ENCODE assay signal across 12 mouse cellular contexts in genomic region chr9:67851150-67851549, GRCm38 (mm10). TPM values are rescaled to one million over a fixed set of nuclear protein-coding genes. Genes with fewer than 3 reads are reported as not detected.
DNase-seq lines count a peak whose midpoint lies in the region; ATAC-seq and TF ChIP-seq lines count a peak whose summit lies in the region.
"Had no signal": no experiment of that assay in that cellular context is flagged by ENCODE, and none has a peak within 500 bp of the region (broad histone marks: within the 10 kb centered on the region; RNA-seq: fewer than 3 reads in every experiment).

No protein-coding gene starts in this region.

- DNase-seq in embryo, embryonic 10 days (ENCODE audit: low spot score), result peak; percentile 34
- DNase-seq in embryo, embryonic 9.5 days (ENCODE audit: extremely low spot score), result no peak
- DNase-seq in 3T3-L1 (ENCODE audit: low read depth, low spot score) (peak; percentile 33), R1 (ENCODE audit: low read depth, low spot score) (peak; percentile 86)
- DNase-seq in liver, postnatal 0 days, result peak; percentile 51
- no peak for DNase-seq in spleen, postnatal 4 days (ENCODE audit: low spot score in 2 of 2)
- no peak for DNase-seq in heart, adult 11 months
- DNase-seq in kidney, adult 11 months, result no peak

- H3K4me3 ChIP-seq in liver, postnatal 0 days (ENCODE audit: low read depth, low read length), result no peak overlapping the region
- H3K4me3 ChIP-seq: erythroblast, embryonic 14.5 days; hindbrain, embryonic 10.5 days; limb, embryonic 12.5 days; neural tube, embryonic 12.5 days had no signal

- no peak overlapping the region for H3K9ac ChIP-seq in liver, postnatal 0 days (replicated peaks)
- H3K9ac ChIP-seq: limb, embryonic 12.5 days; neural tube, embryonic 12.5 days had no signal

- WGBS in liver, postnatal 0 days (ENCODE audit: insufficient replicate concordance), result 74% methylated on average over 4 of the region's 4 CpGs

- TF ChIP-seq EP300 in liver, postnatal 0 days (IDR thresholded peaks at IDR 0.05; ENCODE audit: low read depth), result no peak

- peaks cover 18% of the 10 kb centered on the region for H3K36me3 ChIP-seq in liver, postnatal 0 days (replicated peaks; ENCODE audit: insufficient read depth, low read length)

- H3K9me3 ChIP-seq in liver, postnatal 0 days (ENCODE audit: low read length), result no peaks in the 10 kb centered on the region
- H3K9me3 ChIP-seq: hindbrain, embryonic 10.5 days; limb, embryonic 12.5 days; neural tube, embryonic 12.5 days had no signal

- no peaks in the 10 kb centered on the region for H3K27me3 ChIP-seq in liver, postnatal 0 days (ENCODE audit: insufficient read depth, low read length)
- H3K27me3 ChIP-seq: limb, embryonic 12.5 days; neural tube, embryonic 12.5 days had no signal

- TF ChIP-seq CTCF in liver, postnatal 0 days (IDR thresholded peaks at IDR 0.05; ENCODE audit: low read depth), result peak; percentile 61

- peak; percentile 45 for ATAC-seq in liver, postnatal 0 days

- H3K4me1 ChIP-seq in liver, postnatal 0 days (ENCODE audit: insufficient read depth), result peaks cover 19% of the 10 kb centered on the region
- H3K4me1 ChIP-seq: hindbrain, embryonic 10.5 days; neural tube, embryonic 12.5 days had no signal

- H3K4me2 ChIP-seq in liver, postnatal 0 days (ENCODE audit: low read depth, low read length), result no peak overlapping the region
- H3K4me2 ChIP-seq: limb, embryonic 12.5 days; neural tube, embryonic 12.5 days had no signal

- H3K27ac ChIP-seq in liver, postnatal 0 days (ENCODE audit: low read depth), result no peak overlapping the region
- H3K27ac ChIP-seq: hindbrain, embryonic 10.5 days; limb, embryonic 12.5 days; neural tube, embryonic 12.5 days had no signal

RNA-seq across cellular contexts. Expression of gene Vps13c, which starts 11.0 kb away (rescaled TPM):
- polyA plus RNA-seq in liver, postnatal 0 days (2015; fragmentation: Nextera tagmentation; extraction: Ambion mirVana), result 3.2 and 3.4 TPM in 2 replicates

RNA-seq across cellular contexts. Expression of gene C2cd4a, which starts 19.0 kb away (rescaled TPM):
- polyA plus RNA-seq in liver, postnatal 0 days (2015; fragmentation: Nextera tagmentation; extraction: Ambion mirVana), result 0.09 and 0.89 TPM in 2 replicates
- polyA plus RNA-seq: hindbrain, embryonic 10.5 days had no signal

Comparison
In these comparisons a context has a peak if more than half of its experiments do, and no peak if none do; other contexts are left out.
1. DNase-seq: peak in embryo, embryonic 10 days (single experiment), 3T3-L1 (single experiment), R1 (single experiment) and liver, postnatal 0 days (single experiment); none in embryo, embryonic 9.5 days (single experiment), spleen, postnatal 4 days (0 of 2), heart, adult 11 months (single experiment) and kidney, adult 11 months (single experiment).